Mouse (Mus musculus): ENCODE data around the gene Iqschfp.

DNA sequence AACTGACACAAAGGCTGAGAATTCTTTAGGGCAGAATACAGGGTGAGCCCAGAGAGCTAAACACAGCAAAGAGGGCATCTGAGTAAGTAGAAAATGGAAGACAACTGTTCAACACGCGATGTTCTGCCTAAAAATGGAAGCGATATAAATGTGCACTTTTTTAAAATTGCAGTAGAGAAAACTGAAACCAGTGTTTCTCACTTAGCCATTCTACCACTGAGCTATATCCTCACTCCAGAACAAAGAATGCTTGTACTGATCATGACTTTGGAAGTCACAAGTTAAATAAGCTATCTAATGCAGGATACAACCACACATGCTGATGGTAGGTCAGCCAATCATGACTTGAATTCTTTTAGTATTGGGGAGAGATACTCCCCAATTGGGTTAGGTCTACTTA, 30.5 kb upstream of the Iqschfp start:
- TF ChIP-seq CTCF (IDR thresholded peaks at IDR 0.05; ENCODE audit: extremely low read depth, insufficient read depth, low read length), result no peak
- no peak for TF ChIP-seq POLR2A (IDR thresholded peaks at IDR 0.05; ENCODE audit: extremely low read depth, insufficient read depth, low read length)

Measured in cortical plate, adult 2 months (tissue).